Mouse (Mus musculus) small intestine, adult 2 months (tissue): ENCODE measurements around the gene Gm1043.

Experiments used
- CTCF ChIP-seq: fragments of 200-500 bp; IDR thresholded peaks from 2 replicates; pipeline ENCODE4 v1.5.1; 2012; ENCODE audit warnings: low read depth, mild to moderate bottlenecking, control low read depth, inconsistent platforms, low read length, moderate library complexity, mixed read lengths; ENCODE audit not compliant: insufficient replicate concordance, insufficient read length; ENCODE audit errors: extremely low read depth
- POLR2A ChIP-seq: fragments of 200-500 bp; IDR thresholded peaks from 2 replicates; pipeline ENCODE4 v1.6.1; 2012; ENCODE audit warnings: low read depth, mild to moderate bottlenecking, control low read depth, inconsistent platforms, low read length, moderate library complexity

DNA sequence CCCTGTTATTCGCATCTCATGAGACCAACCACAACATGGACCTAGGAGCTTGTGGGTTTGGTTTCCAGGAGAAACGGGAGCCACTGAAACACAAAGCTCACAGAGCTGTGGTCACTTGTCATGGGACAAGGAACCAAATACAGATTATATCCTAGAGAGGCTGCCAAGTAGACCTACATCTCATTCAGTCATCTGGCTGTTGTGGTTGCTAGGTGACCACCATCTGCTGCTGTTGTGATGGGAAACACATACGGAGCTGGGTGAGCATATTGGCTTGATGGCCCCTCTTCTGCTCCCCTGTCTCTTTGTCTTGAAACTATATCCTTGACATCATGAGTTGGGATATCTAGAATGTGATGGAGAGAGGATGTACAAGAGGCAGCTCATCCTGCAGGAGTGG is 112.3 kb downstream of the Gm1043 start:
- no peak for TF ChIP-seq CTCF
- no peak for TF ChIP-seq POLR2A
